Mouse (Mus musculus) embryonic facial prominence, embryonic 15.5 days (tissue): ENCODE data around the gene Stxbp2. TPM values are rescaled to one million over a fixed set of nuclear protein-coding genes. Genes with fewer than 3 reads are reported as not detected.

Experiments used
- ATAC-seq: fragments of 200-750 bp; cut with Nextera tagmentation; 2 replicates; pipeline ENCODE4 v1.8.0; 2017; ENCODE audit warnings: low read depth, moderate TSS enrichment; ENCODE audit not compliant: insufficient number of reproducible peaks, low FRiP score, low TSS enrichment
- H3K27ac ChIP-seq: fragments of 300-500 bp; sonication (generic); replicated peaks from 2 replicates; pipeline ENCODE4 v1.5.1; 2015; ENCODE audit warnings: mild to moderate bottlenecking, inconsistent platforms
- H3K27me3 ChIP-seq: fragments of 300-500 bp; sonication (generic); 2 replicates; pipeline ENCODE4 v1.6.1; 2015; ENCODE audit warnings: inconsistent platforms
- H3K36me3 ChIP-seq: fragments of 300-500 bp; sonication (generic); 2 replicates; pipeline ENCODE4 v1.6.1; 2015; ENCODE audit warnings: mild to moderate bottlenecking, inconsistent platforms
- H3K4me1 ChIP-seq: fragments of 300-500 bp; sonication (generic); 2 replicates; pipeline ENCODE4 v1.6.1; 2015; ENCODE audit warnings: inconsistent platforms
- H3K4me2 ChIP-seq: fragments of 300-500 bp; sonication (generic); replicated peaks from 2 replicates; pipeline ENCODE4 v1.6.1; 2015; ENCODE audit warnings: mild to moderate bottlenecking, inconsistent platforms
- H3K4me3 ChIP-seq: fragments of 300-500 bp; sonication (generic); replicated peaks from 2 replicates; pipeline ENCODE4 v1.5.1; 2015; ENCODE audit warnings: mild to moderate bottlenecking, inconsistent platforms
- H3K9ac ChIP-seq: fragments of 300-500 bp; sonication (generic); 2 replicates; pipeline ENCODE4 v1.6.1; 2015; ENCODE audit warnings: inconsistent platforms
- H3K9me3 ChIP-seq: fragments of 300-500 bp; sonication (generic); replicated peaks from 2 replicates; pipeline ENCODE4 v1.6.1; 2016; ENCODE audit warnings: inconsistent platforms
- WGBS: fragments of 180-500 bp; shearing (Covaris S2); methylation state at CpG from one replicate; pipeline ENCODE4 v1.1.7; 2015; 5-methylcytosine and 5-hydroxymethylcytosine counted together
- polyA plus RNA-seq: library from polyadenylated mRNA; unstranded; fragments of >200 nt; fragmentation: Nextera tagmentation; extraction: Ambion mirVana; gene quantifications from 2 replicates; pipeline ENCODE4 v1.2.1, GENCODE M21; 2015

Gene Stxbp2
- polyA plus RNA-seq, 1 experiment from 2014 or later = 56.0 TPM

DNA sequence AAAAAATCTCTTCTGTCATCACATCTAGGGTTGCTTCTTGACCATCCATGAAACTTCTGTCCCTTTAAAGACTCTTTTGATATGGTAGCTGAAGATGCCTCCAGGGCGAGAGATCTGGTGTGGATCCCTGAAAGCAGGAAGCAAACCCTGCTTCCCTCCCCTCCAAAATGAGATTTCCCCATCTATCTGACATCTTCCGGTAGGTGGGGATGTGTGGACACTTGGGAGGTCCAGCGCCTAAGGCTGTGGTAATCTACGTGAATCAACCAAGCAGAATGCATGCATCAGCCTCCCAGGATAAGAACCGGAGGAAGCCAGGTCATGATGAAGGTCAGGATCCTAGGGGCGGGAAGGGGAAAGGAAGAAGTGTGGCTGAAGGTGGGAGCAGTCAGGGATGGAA is 34.8 kb downstream of the Stxbp2 start, which contains the start of gene Mcemp1:
TSS of gene Mcemp1 (plus strand) at position 248 of the 400 bp plus-strand sequence.
- WGBS = 54% methylated on average over 6 of the region's 6 CpGs
- no peak within 1 kb of the TSS for H3K4me2 ChIP-seq

GRCm38 (mm10) chr8:3670388-3670787 is 39.6 kb downstream of the Stxbp2 start:
- WGBS = 71% methylated on average over 2 of the region's 2 CpGs
- Histone ChIP-seq H3K4me3 (no peak overlapping the region), H3K27ac (no peak overlapping the region), H3K4me2 (no peak overlapping the region), H3K36me3 (no peaks in the 10 kb centered on the region), H3K4me1 (peaks cover 10% of the 10 kb centered on the region), H3K27me3 (no peaks in the 10 kb centered on the region), H3K9me3 (no peaks in the 10 kb centered on the region), H3K9ac (no peak overlapping the region)
- no peak for ATAC-seq

More for the DNA sequence above, 34.8 kb downstream of the Stxbp2 start, which contains the start of gene Mcemp1:
- no peak within 1 kb of the TSS for H3K9ac ChIP-seq
- no peaks in the 10 kb centered on the region for H3K36me3 ChIP-seq
- H3K4me1 ChIP-seq = no peaks in the 10 kb centered on the region
- H3K9me3 ChIP-seq = no peaks in the 10 kb centered on the region
- H3K27ac ChIP-seq = no peak within 1 kb of the TSS
- no peaks in the 10 kb centered on the region for H3K27me3 ChIP-seq
- ATAC-seq = no peak
- no peak within 1 kb of the TSS for H3K4me3 ChIP-seq

- Histone ChIP-seq H3K4me1 (peaks cover 10% of the 10 kb centered on the region), H3K9ac (peak within 1 kb of the TSS; percentile 47), H3K27me3 (no peaks in the 10 kb centered on the region), H3K9me3 (no peaks in the 10 kb centered on the region), H3K27ac (peak within 1 kb of the TSS; percentile 74), H3K4me3 (peak within 1 kb of the TSS; percentile 65), H3K36me3 (no peaks in the 10 kb centered on the region), H3K4me2 (peak within 1 kb of the TSS; percentile 72)
- WGBS = under 1% methylated on average over 23 of the region's 23 CpGs
- ATAC-seq = peak; percentile 84
These were observed 41.3 kb downstream of the Stxbp2 start, which contains the start of gene Fcor for GRCm38 (mm10) chr8:3671980-3672491. Gene Fcor (minus strand): TSS chr8:3672362.

GRCm38 (mm10) chr8:3674671-3675070 is 43.9 kb downstream of the Stxbp2 start:
- no peak overlapping the region for H3K4me2 ChIP-seq
- 57% methylated on average over 3 of the region's 3 CpGs for WGBS
- H3K27ac ChIP-seq = no peak overlapping the region
- H3K36me3 ChIP-seq = peaks cover 11% of the 10 kb centered on the region
- H3K9ac ChIP-seq = no peak overlapping the region
- no peak for ATAC-seq
- no peaks in the 10 kb centered on the region for H3K9me3 ChIP-seq
- no peaks in the 10 kb centered on the region for H3K27me3 ChIP-seq
- H3K4me1 ChIP-seq = peaks cover 22% of the 10 kb centered on the region
- no peak overlapping the region for H3K4me3 ChIP-seq

GRCm38 (mm10) chr8:3676131-3676992 is 45.6 kb downstream of the Stxbp2 start, which contains the start of gene Trappc5:
Gene Trappc5 (plus strand): TSS chr8:3676299.
- peak; percentile 85 for ATAC-seq
- H3K4me2 ChIP-seq = peak within 1 kb of the TSS; percentile 55
- peaks cover 22% of the 10 kb centered on the region for H3K4me1 ChIP-seq
- WGBS = under 1% methylated on average over 61 of the region's 61 CpGs
- peaks cover 23% of the 10 kb centered on the region for H3K36me3 ChIP-seq
- H3K27ac ChIP-seq = peak within 1 kb of the TSS; percentile 91
- H3K9ac ChIP-seq = peak within 1 kb of the TSS; percentile 94
- H3K4me3 ChIP-seq = peak within 1 kb of the TSS; percentile 96
- H3K9me3 ChIP-seq = no peaks in the 10 kb centered on the region
- no peaks in the 10 kb centered on the region for H3K27me3 ChIP-seq

DNA sequence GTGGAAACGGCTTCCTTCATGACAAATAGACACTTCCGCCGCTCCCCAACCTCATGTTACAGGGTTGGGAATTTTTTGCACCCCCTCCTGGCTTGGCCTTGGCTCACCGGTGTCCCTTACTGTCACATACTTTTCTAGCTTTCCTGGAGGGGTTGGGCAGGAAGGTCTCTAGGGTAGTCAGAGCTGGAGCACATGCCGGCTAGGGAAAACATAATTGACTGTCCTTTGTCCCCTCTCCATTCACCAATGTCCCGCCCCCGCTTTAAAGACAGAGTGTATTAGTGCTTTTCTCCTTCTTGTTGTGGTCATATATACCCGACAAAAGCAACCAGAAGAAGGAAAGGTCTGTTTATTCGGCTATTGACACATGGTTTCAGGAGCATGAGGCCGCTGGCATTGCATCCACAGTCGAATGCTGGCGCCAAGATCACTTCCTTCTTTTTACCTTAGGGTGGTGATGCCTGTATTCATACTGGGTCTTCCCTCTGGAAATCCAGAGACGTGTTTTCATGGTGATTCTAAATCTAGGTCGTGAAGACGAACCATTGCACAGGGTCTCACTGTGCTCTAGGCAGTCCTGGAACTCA is 46.3 kb downstream of the Stxbp2 start:
- 2% methylated on average over 15 of the region's 15 CpGs for WGBS
- H3K9ac ChIP-seq = peak overlapping the region; percentile 94
- H3K36me3 ChIP-seq = peaks cover 23% of the 10 kb centered on the region
- no peak for ATAC-seq
- H3K4me2 ChIP-seq = peak overlapping the region; percentile 55
- peaks cover 22% of the 10 kb centered on the region for H3K4me1 ChIP-seq
- no peaks in the 10 kb centered on the region for H3K9me3 ChIP-seq
- peak overlapping the region; percentile 91 for H3K27ac ChIP-seq
- no peaks in the 10 kb centered on the region for H3K27me3 ChIP-seq
- H3K4me3 ChIP-seq = peak overlapping the region; percentile 96

- ATAC-seq = no peak
- Histone ChIP-seq H3K9me3 (no peaks in the 10 kb centered on the region), H3K27ac (no peak overlapping the region), H3K36me3 (peaks cover 28% of the 10 kb centered on the region), H3K4me1 (peaks cover 12% of the 10 kb centered on the region), H3K9ac (no peak overlapping the region), H3K27me3 (no peaks in the 10 kb centered on the region), H3K4me3 (no peak overlapping the region), H3K4me2 (no peak overlapping the region)
- 96% methylated on average over 23 of the region's 23 CpGs for WGBS
These were observed 48.1 kb downstream of the Stxbp2 start for GRCm38 (mm10) chr8:3678831-3679230.

DNA sequence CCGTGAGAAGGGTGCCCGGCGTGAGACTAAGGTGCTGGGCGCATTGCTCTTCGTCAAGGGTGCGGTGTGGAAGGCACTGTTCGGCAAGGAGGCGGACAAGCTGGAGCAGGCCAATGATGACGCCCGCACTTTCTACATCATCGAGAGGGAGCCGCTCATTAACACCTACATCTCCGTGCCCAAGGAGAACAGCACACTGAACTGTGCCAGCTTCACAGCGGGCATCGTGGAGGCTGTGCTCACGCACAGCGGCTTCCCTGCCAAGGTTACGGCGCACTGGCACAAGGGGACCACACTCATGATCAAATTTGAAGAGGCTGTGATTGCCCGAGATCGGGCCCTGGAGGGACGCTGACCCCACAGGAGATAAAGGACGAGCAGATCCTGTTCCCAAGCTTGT is 48.5 kb downstream of the Stxbp2 start:
- 92% methylated on average over 23 of the region's 23 CpGs for WGBS
- no peak overlapping the region for H3K4me2 ChIP-seq
- H3K27me3 ChIP-seq = no peaks in the 10 kb centered on the region
- no peaks in the 10 kb centered on the region for H3K9me3 ChIP-seq
- no peak overlapping the region for H3K9ac ChIP-seq
- H3K27ac ChIP-seq = no peak overlapping the region
- H3K4me3 ChIP-seq = no peak overlapping the region
- no peak for ATAC-seq
- peaks cover 28% of the 10 kb centered on the region for H3K36me3 ChIP-seq
- peaks cover 12% of the 10 kb centered on the region for H3K4me1 ChIP-seq

GRCm38 (mm10) chr8:3679656-3680055 is 48.9 kb downstream of the Stxbp2 start:
- Histone ChIP-seq H3K4me2 (no peak overlapping the region), H3K4me1 (peaks cover 12% of the 10 kb centered on the region), H3K9me3 (no peaks in the 10 kb centered on the region), H3K4me3 (no peak overlapping the region), H3K36me3 (peaks cover 28% of the 10 kb centered on the region), H3K9ac (no peak overlapping the region), H3K27ac (no peak overlapping the region), H3K27me3 (no peaks in the 10 kb centered on the region)
- no peak for ATAC-seq
- 90% methylated on average over 5 of the region's 5 CpGs for WGBS

GRCm38 (mm10) chr8:3682435-3682834 is 51.7 kb downstream of the Stxbp2 start:
- H3K4me3 ChIP-seq = no peak overlapping the region
- 88% methylated on average over 5 of the region's 5 CpGs for WGBS
- H3K36me3 ChIP-seq = peaks cover 28% of the 10 kb centered on the region
- no peak overlapping the region for H3K4me2 ChIP-seq
- no peaks in the 10 kb centered on the region for H3K27me3 ChIP-seq
- H3K27ac ChIP-seq = no peak overlapping the region
- H3K4me1 ChIP-seq = peaks cover 9% of the 10 kb centered on the region
- no peaks in the 10 kb centered on the region for H3K9me3 ChIP-seq
- no peak overlapping the region for H3K9ac ChIP-seq
- ATAC-seq = no peak

DNA sequence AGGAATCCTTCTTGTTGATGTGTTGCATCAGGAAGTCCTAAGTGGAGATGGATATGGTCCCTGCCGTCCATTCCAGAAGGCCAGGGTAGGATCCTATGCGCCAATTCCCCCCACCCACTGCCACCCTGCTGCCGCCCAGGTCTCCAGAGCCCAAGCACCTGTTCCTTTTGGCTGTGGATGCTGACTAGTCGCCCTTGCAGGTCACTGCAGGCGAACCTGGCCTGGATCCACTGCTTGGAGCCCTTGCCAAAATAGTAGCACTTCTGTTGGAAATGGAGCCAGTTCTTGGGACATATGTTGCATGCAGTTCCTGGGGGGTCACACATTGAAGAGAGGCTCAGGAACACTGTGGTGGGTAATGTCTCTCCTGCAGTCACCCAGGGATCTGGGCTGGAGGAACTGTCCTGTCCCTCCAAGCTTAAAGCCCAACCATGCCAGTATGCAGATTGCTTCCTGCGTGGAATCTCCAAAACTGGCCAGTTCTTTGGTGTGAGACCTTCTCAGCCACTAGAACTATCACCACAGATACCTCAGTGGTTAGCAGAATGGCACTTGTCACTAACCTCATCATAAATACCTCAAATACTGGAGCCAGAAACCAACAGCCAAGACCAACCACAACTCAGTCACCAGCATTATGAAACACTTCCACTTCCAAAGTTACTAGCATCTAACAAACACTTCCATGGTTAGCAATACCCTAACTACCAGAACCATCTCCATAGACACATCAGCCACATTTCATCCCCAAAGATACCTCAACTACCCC is 52.8 kb downstream of the Stxbp2 start:
- Histone ChIP-seq H3K27ac (no peak overlapping the region), H3K4me3 (no peak overlapping the region), H3K27me3 (no peaks in the 10 kb centered on the region), H3K4me1 (no peaks in the 10 kb centered on the region; the same call in 1 of the 2 replicates), H3K9ac (no peak overlapping the region), H3K36me3 (peaks cover 27% of the 10 kb centered on the region), H3K4me2 (no peak overlapping the region), H3K9me3 (no peaks in the 10 kb centered on the region)
- WGBS = 68% methylated on average over 6 of the region's 6 CpGs
- ATAC-seq = no peak
